Mouse (Mus musculus) G1E (cell line): ENCODE data around the gene Thap8.

ENCODE experiments used
- CTCF ChIP-seq: IDR thresholded peaks from 2 replicates; pipeline ENCODE4 v1.5.1; 2012; ENCODE audit warnings: low read depth, low read length, inconsistent platforms, mixed read lengths
- POLR2AphosphoS5 ChIP-seq: IDR thresholded peaks from 2 replicates; pipeline ENCODE4 v1.6.1; 2012; ENCODE audit warnings: low read depth, low read length, inconsistent platforms; ENCODE audit not compliant: insufficient replicate concordance

DNA sequence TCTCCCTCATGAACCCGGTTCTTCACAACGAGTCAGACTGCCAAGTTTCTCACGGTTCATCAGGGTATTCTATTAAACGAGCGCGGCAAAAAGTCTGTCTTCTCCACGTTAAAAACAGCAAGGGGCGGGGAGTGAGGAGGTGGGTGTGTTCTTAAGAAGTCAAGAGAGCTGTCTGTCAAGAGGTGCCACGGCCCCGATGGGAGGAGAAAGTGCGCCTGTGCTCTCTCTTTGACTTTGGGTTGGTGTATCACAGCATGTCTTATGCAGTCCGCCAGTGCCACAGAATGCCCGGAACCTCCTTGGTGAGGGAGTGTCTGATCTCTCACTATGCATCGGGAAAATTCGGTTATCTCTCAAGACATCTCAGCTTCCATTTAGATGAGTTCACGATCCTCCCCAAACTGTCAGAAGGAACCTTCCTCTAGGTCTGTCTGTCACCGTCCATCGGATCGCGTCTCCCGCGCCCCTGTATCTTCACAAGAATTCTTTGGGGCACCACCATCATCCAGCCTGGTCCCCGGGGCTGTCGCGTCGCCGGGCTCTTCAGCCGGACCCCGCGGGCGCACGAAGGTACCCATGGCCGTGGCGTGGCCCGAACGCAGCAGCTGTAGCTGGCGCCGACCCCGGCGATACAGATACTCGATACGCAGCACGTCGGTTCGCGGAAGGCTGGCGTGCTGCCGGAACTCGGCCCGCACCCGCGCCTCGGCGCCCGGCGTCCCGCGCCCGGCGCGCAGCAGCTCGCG lies 41.8 kb downstream of the Thap8 start, which contains the start of gene E130208F15Rik:
- TF ChIP-seq POLR2AphosphoS5 (no peak), CTCF (no peak)
